ENCODE assay signal across 17 mouse cellular contexts in genomic region chr14:31570131-31570951, GRCm38 (mm10). TPM values are rescaled to one million over a fixed set of nuclear protein-coding genes. Genes with fewer than 3 reads are reported as not detected.
DNase-seq lines count a peak whose midpoint lies in the region; ATAC-seq and TF ChIP-seq lines count a peak whose summit lies in the region.
"Had no signal": no experiment of that assay in that cellular context is flagged by ENCODE, and none has a peak within 500 bp of the region (broad histone marks: within the 10 kb centered on the region; RNA-seq: fewer than 3 reads in every experiment).

No protein-coding gene starts in this region.

- ATAC-seq in heart, postnatal 0 days (ENCODE audit: insufficient read depth, low read depth): no peak
- peak; percentile 43 for ATAC-seq in inflammation-experienced regulatory T-cells, adult 6 months
- ATAC-seq in megakaryocyte progenitor cell, adult 5-6 weeks (replicated peaks; ENCODE audit: poor library complexity): peak; percentile 37
- ATAC-seq in hindbrain, embryonic 11.5 days (ENCODE audit: low FRiP score): no peak
- ATAC-seq: midbrain, embryonic 15.5 days had no signal

- H3K4me2 ChIP-seq in heart, postnatal 0 days (ENCODE audit: low read depth, low read length): no peak overlapping the region
- no peak overlapping the region for H3K4me2 ChIP-seq in hindbrain, embryonic 11.5 days (replicated peaks; ENCODE audit: low read depth, low read length)
- H3K4me2 ChIP-seq: limb, embryonic 15.5 days; midbrain, embryonic 15.5 days; neural tube, embryonic 12.5 days had no signal

- H3K4me1 ChIP-seq in heart, postnatal 0 days (ENCODE audit: control insufficient read depth, insufficient read depth): peaks cover 38% of the 10 kb centered on the region
- H3K4me1 ChIP-seq in hindbrain, embryonic 11.5 days (replicated peaks; ENCODE audit: control insufficient read depth, insufficient read depth, low read length): no peaks in the 10 kb centered on the region
- H3K4me1 ChIP-seq in limb, embryonic 10.5 days: peaks cover 18% of the 10 kb centered on the region
- H3K4me1 ChIP-seq: midbrain, embryonic 15.5 days had no signal

- H3K27ac ChIP-seq in heart, postnatal 0 days (ENCODE audit: low read depth): peak overlapping the region; percentile 30; the same call in 1 of the 2 replicates
- no peak overlapping the region for H3K27ac ChIP-seq in hindbrain, embryonic 11.5 days (ENCODE audit: low read depth, low read length)
- no peak overlapping the region for H3K27ac ChIP-seq in limb, embryonic 10.5 days
- H3K27ac ChIP-seq: hindbrain, embryonic 10.5 days; limb, embryonic 15.5 days; midbrain, embryonic 15.5 days; neural tube, embryonic 12.5 days had no signal

- no peak overlapping the region for H3K4me3 ChIP-seq in heart, postnatal 0 days (ENCODE audit: low read depth, low read length)
- H3K4me3 ChIP-seq in hindbrain, embryonic 11.5 days (ENCODE audit: low read depth, low read length): no peak overlapping the region
- H3K4me3 ChIP-seq in limb, embryonic 10.5 days: no peak overlapping the region
- H3K4me3 ChIP-seq: hindbrain, embryonic 10.5 days; limb, embryonic 15.5 days; midbrain, embryonic 15.5 days; neural tube, embryonic 12.5 days had no signal

- H3K9me3 ChIP-seq in heart, postnatal 0 days (replicated peaks; ENCODE audit: control insufficient read depth, low read length): no peaks in the 10 kb centered on the region
- no peaks in the 10 kb centered on the region for H3K9me3 ChIP-seq in hindbrain, embryonic 11.5 days (ENCODE audit: control insufficient read depth, low read length)
- no peaks in the 10 kb centered on the region for H3K9me3 ChIP-seq in limb, embryonic 10.5 days (replicated peaks)
- H3K9me3 ChIP-seq: hindbrain, embryonic 10.5 days; limb, embryonic 15.5 days; midbrain, embryonic 15.5 days; neural tube, embryonic 12.5 days had no signal

- DNase-seq in heart, postnatal 0 days (ENCODE audit: low spot score): no peak
- DNase-seq in heart, adult 18-20 months: no peak
- DNase-seq in thymus, postnatal 4 days: peak; percentile 60
- DNase-seq in hindbrain, embryonic 11.5 days (ENCODE audit: low spot score): no peak
- DNase-seq in limb, embryonic 10.5 days (ENCODE audit: low spot score): no peak
- DNase-seq in frontal cortex, adult 2 months (ENCODE audit: extremely low spot score in 1 of 2, low spot score in 1 of 2): no peak
- DNase-seq: B cell, adult 2 months; cerebellum, adult 2 months; kidney, adult 8-10 months; lung, postnatal 36 days; right cerebral cortex, postnatal 4 days had no signal

- WGBS in heart, postnatal 0 days: 34% methylated on average over 6 of the region's 6 CpGs
- WGBS in hindbrain, embryonic 11.5 days: 86% methylated on average over 6 of the region's 6 CpGs
- 64% methylated on average over 6 of the region's 6 CpGs for WGBS in limb, embryonic 10.5 days

- H3K27me3 ChIP-seq in heart, postnatal 0 days (ENCODE audit: control insufficient read depth, insufficient read depth, low read length): no peaks in the 10 kb centered on the region
- no peaks in the 10 kb centered on the region for H3K27me3 ChIP-seq in hindbrain, embryonic 11.5 days (ENCODE audit: control insufficient read depth, insufficient read depth, low read length)
- no peaks in the 10 kb centered on the region; the same call in none of the 2 replicates for H3K27me3 ChIP-seq in limb, embryonic 10.5 days (ENCODE audit: low read depth, poor library complexity, severe bottlenecking)
- H3K27me3 ChIP-seq: limb, embryonic 15.5 days; midbrain, embryonic 15.5 days; neural tube, embryonic 12.5 days had no signal

- TF ChIP-seq EP300 in heart, postnatal 0 days (IDR thresholded peaks at IDR 0.05; ENCODE audit: low read depth): no peak

- no peaks in the 10 kb centered on the region for H3K36me3 ChIP-seq in heart, postnatal 0 days (replicated peaks; ENCODE audit: control insufficient read depth, insufficient read depth, low read length)
- H3K36me3 ChIP-seq in hindbrain, embryonic 11.5 days (ENCODE audit: control insufficient read depth, insufficient read depth, low read length): no peaks in the 10 kb centered on the region
- no peaks in the 10 kb centered on the region for H3K36me3 ChIP-seq in limb, embryonic 10.5 days
- H3K36me3 ChIP-seq: hindbrain, embryonic 10.5 days; limb, embryonic 15.5 days; midbrain, embryonic 15.5 days; neural tube, embryonic 12.5 days had no signal

- no peak for TF ChIP-seq CTCF in heart, postnatal 0 days (IDR thresholded peaks at IDR 0.05; ENCODE audit: low read depth)

- no peak overlapping the region; the same call in 1 of the 2 replicates for H3K9ac ChIP-seq in heart, postnatal 0 days (replicated peaks; ENCODE audit: low read depth, low read length)
- H3K9ac ChIP-seq in hindbrain, embryonic 11.5 days (ENCODE audit: low read depth, low read length): no peak overlapping the region
- H3K9ac ChIP-seq: limb, embryonic 15.5 days; midbrain, embryonic 15.5 days; neural tube, embryonic 12.5 days had no signal

RNA-seq across cellular contexts. Expression of gene Colq, which starts 20.8 kb away (rescaled TPM):
- 13.8 and 16.4 TPM in 2 replicates for total RNA-seq in heart, postnatal 0 days (2014; rRNA removed; ENCODE audit: low replicate concordance)
- polyA plus RNA-seq in heart, postnatal 0 days (2015; fragmentation: Nextera tagmentation; extraction: Ambion mirVana): 7.5 and 7.9 TPM in 2 replicates
- total RNA-seq in heart, adult 18-20 months (2021): 10 to 100 TPM in 1 of 2 experiments, 1 to 10 TPM in 1; 7.7 to 12.5 TPM
- 1 to 10 TPM; 2.1 to 6.2 (median 3.5) TPM for polyA plus RNA-seq in inflammation-experienced regulatory T-cells, adult 6 months (2017; shearing (Covaris generic))
- not detected in 2 replicates for total RNA-seq in megakaryocyte progenitor cell, adult 5-6 weeks (2015)
- 0.37 TPM in 1 of 2 replicates, not detected in the other for total RNA-seq in megakaryocyte progenitor cell, adult 5-6 weeks (2017)
- polyA plus RNA-seq in hindbrain, embryonic 11.5 days (2014; fragmentation: Nextera tagmentation; extraction: Ambion mirVana): 0.27 TPM in 1 of 2 replicates, not detected in the other
- polyA plus RNA-seq in limb, embryonic 10.5 days (2016; fragmentation: Nextera tagmentation; extraction: Ambion mirVana): 0.13 and 0.20 TPM in 2 replicates
- 1.1 and 1.2 TPM in 2 replicates for polyA plus RNA-seq in frontal cortex, adult 2 months (2012; rRNA removed)
- polyA plus RNA-seq: midbrain, embryonic 15.5 days had no signal

Comparison
In these comparisons a context has a peak if more than half of its experiments do, and no peak if none do; other contexts are left out.
1. ATAC-seq: peak in inflammation-experienced regulatory T-cells, adult 6 months (single experiment) and megakaryocyte progenitor cell, adult 5-6 weeks (single experiment); none in heart, postnatal 0 days (single experiment) and hindbrain, embryonic 11.5 days (single experiment).